Mouse (Mus musculus) brain, embryonic 14.5 days (tissue): ENCODE data around the gene Uxs1. TPM values are rescaled to one million over a fixed set of nuclear protein-coding genes. Genes with fewer than 3 reads are reported as not detected.

Experiments used
- DNase-seq: peaks from one replicate; pipeline ENCODE4 v3.0.0-alpha.2; 2011; ENCODE audit warnings: low read depth
- CTCF ChIP-seq: fragments of 200-500 bp; IDR thresholded peaks from 2 replicates; pipeline ENCODE4 v1.5.1; 2012; ENCODE audit warnings: inconsistent platforms, mild to moderate bottlenecking, moderate library complexity, borderline replicate concordance; ENCODE audit not compliant: insufficient read depth, insufficient read length; ENCODE audit errors: extremely low read depth
- POLR2A ChIP-seq: fragments of 200-500 bp; IDR thresholded peaks from 2 replicates; pipeline ENCODE4 v1.6.1; 2012; ENCODE audit warnings: mild to moderate bottlenecking, inconsistent platforms, borderline replicate concordance; ENCODE audit not compliant: poor library complexity, insufficient read depth, insufficient read length, severe bottlenecking; ENCODE audit errors: extremely low read depth
- polyA plus RNA-seq: library from polyadenylated mRNA; depleted of rRNA; stranded (reverse); fragments of >200 nt; gene quantifications from 2 replicates; pipeline ENCODE4 v1.2.3, GENCODE M21; 2012; rRNA removed

Gene Uxs1
- 21.3 and 22.1 TPM in 2 replicates for polyA plus RNA-seq

DNA sequence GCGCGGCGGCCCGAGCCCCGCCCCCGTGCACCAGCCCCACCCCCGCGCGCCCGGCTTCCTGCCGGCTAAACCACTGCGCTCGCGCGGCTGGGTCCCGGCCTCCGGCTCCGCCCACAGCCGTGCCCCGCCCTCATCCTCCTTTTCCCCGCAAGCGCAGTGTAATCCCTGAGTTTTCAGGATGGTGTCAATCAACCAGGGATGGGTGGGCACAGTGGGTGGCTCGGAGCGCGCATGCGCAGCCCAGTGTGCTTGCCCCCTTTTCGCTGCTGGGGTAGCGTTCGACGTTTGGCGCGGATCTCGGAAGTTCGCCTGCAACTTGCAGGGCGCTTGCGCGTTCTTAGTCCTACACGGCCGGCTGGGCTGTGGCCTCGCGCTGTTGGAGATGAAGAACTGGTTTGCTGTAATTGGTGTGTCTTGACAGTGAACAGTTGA lies at the start of gene Uxs1:
Uxs1 (minus strand) TSS at position 38 of the 432 bp plus-strand sequence.
- DNase-seq: peak; percentile 99
- TF ChIP-seq POLR2A: peak; percentile 40; the same call in 1 of the 2 replicates
- TF ChIP-seq CTCF: no peak

DNA sequence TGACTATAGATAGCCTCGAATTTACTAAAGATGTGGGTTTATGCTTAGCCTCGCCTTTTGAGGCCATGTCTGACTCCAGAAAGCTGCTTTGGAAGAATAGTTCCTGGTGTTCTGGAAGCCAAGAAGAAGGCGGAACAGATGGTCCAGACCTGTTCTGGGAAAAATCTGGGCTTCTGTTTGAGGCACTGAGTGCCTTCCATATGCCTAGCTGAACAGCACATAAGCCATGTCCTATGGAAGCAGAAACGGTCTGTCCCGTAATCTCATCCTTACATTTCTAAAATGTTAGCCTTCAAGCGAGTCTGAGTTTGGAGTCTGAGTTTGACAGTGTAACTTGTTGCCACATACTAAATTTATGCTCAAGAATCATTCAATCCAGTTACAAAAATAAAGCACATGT lies 49.6 kb upstream of the Uxs1 start:
- no peak for TF ChIP-seq CTCF
- TF ChIP-seq POLR2A: no peak
- DNase-seq: peak; percentile 23

- no peak for TF ChIP-seq CTCF
- TF ChIP-seq POLR2A: no peak
- peak; percentile 13 for DNase-seq
These were observed 43.5 kb upstream of the Uxs1 start for GRCm38 (mm10) chr1:43871116-43871515.

DNA sequence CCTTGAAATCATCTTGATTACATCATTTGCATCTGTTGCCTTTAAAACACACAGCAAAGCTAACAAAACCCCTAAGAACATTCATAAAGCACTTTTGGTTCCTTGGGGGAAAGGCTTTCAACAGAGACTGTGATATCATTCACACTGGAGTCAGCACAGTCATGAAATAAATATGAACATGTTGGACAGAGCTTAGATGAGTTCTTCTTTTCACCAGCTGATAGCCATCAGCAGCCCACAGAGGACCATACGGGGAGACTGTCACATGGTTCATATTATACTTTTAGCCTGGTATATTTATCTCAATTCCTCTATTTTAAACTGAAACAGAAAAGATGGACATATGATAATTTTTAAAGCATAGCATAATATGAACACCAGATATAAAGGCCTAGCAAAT lies 40.9 kb upstream of the Uxs1 start:
- TF ChIP-seq POLR2A: no peak
- TF ChIP-seq CTCF: no peak
- no peak for DNase-seq

DNA sequence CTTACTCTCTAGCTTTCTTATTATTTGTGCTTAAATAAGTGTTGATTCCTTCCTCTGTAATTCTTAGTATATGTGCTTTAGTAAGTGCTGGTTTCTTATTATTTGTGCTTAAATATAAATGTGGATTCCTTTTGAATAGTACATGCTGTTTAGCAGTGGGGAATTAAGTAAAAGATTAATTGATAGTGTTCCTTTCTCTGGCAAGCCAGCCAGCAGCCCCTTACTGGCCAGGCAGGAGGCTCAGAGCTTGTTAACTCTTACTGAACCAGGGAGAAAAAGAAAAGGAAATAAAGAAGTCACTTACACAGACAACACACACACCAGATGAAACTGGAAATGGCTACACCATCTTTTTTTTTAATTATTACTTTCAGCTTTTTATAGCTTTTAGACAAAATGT lies 37.2 kb upstream of the Uxs1 start:
- TF ChIP-seq POLR2A (no peak), CTCF (no peak)

DNA sequence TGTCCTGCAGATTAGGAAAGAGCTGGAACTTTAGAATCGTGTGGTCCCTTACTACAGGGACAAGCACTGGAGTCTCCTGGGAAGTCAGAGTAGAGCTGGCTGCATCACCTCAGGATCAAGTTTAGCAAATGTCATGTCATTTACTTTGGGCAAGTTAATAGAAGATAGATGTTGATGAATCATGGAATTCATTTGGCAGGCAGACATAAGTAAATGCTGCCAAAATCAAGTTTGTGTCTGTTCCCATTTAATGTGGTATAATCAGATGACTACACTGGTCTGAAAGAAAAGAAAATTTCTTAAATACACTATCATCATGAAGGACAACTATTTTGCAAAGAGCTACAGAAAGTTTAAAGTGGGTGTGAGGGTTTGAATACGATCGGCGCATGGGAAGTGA lies 35.0 kb upstream of the Uxs1 start:
- DNase-seq: peak; percentile 1
- TF ChIP-seq POLR2A (no peak), CTCF (no peak)

More for the DNA sequence above, 37.2 kb upstream of the Uxs1 start:
- DNase-seq: peak; percentile 2

- TF ChIP-seq POLR2A (no peak), CTCF (no peak)
- no peak for DNase-seq
These were observed 31.4 kb upstream of the Uxs1 start for GRCm38 (mm10) chr1:43858988-43859387.

- no peak for TF ChIP-seq POLR2A
- TF ChIP-seq CTCF: no peak
- DNase-seq: no peak
These were observed 30.1 kb upstream of the Uxs1 start for GRCm38 (mm10) chr1:43857656-43858055.

- TF ChIP-seq POLR2A (no peak), CTCF (no peak)
These were observed 28.0 kb upstream of the Uxs1 start for GRCm38 (mm10) chr1:43855591-43855990.

DNA sequence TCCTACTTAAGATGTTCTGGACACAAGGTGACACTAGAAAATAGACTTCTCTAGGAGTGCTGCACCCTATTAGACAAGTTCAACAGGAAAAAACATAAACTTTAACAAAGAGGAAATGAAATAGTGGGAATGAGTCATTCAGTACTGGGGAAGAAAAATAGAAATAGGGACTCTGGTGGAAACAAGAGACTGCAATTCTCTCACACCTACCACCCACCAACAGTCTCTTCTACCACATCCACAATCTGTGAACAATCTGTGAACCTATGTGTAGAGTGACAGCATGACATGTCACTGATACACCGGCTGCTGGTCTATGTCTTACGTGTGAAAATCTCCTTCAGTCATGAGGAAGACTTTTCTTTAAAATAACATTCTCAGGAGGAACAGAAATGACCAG lies 15.8 kb upstream of the Uxs1 start:
- no peak for DNase-seq
- no peak for TF ChIP-seq POLR2A
- no peak for TF ChIP-seq CTCF

More at GRCm38 (mm10) chr1:43855591-43855990, 28.0 kb upstream of the Uxs1 start:
- no peak for DNase-seq

DNA sequence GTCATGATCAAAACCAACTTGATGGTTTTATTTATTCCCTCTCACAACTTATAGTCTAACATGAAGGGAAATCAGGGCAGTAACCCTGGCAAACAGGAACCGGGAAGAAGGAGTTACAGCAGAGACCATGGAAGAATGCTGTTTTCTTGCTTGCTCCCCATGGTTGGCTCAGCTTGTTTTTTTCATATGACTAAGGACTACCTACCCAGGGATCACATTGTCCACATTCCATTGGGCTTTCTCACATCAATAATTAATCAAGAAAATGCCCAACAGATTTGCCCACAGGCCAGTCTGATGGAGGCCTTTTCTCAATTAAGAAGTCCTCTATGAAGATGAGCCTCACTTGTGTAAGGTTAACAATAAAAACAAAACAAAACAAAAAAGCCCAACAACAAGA lies 9.6 kb upstream of the Uxs1 start:
- TF ChIP-seq POLR2A: no peak
- TF ChIP-seq CTCF: no peak
- DNase-seq: no peak

DNA sequence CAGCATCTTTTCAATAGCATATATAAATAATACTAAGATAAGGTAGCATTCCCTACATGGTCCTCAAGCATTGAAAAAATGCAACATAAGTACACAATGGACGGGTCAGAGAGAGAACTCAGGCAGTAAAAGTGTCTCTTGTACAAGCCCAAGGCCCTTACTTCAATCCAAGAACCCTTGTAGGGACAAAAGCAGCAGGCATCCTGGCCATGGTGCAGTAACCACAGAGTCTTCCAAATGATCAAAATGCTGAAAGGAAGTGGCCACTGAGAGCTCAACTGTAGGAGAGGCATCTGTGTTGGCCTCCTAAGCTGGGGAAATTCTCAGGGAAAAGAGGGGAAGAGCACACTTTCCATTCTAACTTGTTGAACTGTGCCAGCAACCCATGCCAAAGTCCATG lies 2.5 kb upstream of the Uxs1 start:
- TF ChIP-seq CTCF (no peak), POLR2A (no peak)
- DNase-seq: no peak

DNA sequence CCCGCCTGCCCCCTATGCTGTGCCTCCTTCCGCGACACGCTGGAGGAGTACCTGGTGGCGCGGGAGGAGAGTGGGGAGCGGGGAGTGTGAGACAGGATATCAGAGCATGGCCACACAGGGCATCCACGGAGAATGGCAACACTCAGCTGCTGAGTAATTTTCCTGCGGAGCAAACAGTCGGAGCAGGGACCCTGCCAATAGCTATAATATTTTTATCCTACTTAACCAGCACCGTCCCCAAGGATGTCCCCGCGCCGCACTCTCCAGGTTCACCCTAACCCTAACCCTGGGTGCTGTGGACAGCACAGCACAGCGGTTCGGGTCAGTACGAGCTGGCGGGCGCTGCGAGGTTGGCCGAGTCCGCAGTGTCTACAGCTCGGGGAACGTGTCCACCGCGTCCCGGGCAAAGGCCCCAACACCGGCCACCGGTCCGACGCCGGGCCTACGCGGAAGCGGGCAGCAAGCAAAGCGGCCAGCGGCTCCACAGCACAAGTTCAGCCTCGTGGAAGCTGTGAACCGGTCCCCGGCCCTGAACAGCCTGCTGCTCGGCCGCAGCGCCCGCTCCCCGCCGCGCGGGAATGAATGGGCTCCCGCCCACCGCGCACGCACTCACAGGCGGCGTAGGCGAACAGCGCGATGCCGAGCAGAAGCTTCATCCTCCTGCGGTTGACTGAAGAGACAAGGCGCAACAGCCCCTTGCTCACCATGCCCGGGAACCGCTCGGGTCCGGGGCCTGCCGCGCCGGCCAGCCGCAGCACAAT lies 418 bp downstream of the Uxs1 start:
- DNase-seq: no peak
- TF ChIP-seq CTCF (no peak), POLR2A (peak; percentile 95)

DNA sequence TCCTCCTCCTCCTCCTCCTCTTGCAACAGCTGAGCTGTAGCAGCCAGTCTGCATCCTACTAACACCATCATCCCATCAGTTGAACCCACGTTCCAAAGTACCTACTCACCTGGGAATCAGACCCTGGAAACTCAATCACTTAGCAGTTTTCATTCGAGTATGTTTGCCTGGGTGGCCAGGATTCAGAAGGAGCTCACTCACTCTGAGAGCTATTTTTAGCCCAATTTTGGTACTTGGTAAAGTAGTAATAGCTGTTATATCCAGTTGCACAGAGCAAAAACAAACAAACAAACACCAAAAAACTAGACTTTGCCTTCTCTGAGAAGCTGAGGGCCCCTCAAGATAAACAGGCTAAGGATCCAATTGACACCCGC lies 985 bp downstream of the Uxs1 start:
- DNase-seq: peak; percentile 19
- no peak for TF ChIP-seq CTCF
- TF ChIP-seq POLR2A: no peak
